Mouse (Mus musculus): Measurements from ENCODE around the gene Neurl1a. TPM values are rescaled to one million over a fixed set of nuclear protein-coding genes. Genes with fewer than 3 reads are reported as not detected.

The Neurl1a gene
- polyA plus RNA-seq, 1 experiment from 2014 or later = 8.0 TPM

GRCm38 (mm10) chr19:47168223-47168622 lies 10.4 kb upstream of the Neurl1a start:
- Histone ChIP-seq H3K4me1 (ENCODE audit: insufficient read depth) (no peaks in the 10 kb centered on the region), H3K27ac (ENCODE audit: low read depth) (no peak overlapping the region), H3K27me3 (ENCODE audit: insufficient read depth, low read length) (no peaks in the 10 kb centered on the region), H3K9ac (no peak overlapping the region), H3K36me3 (ENCODE audit: insufficient read depth) (no peaks in the 10 kb centered on the region), H3K4me3 (ENCODE audit: low read depth, low read length) (peak overlapping the region; percentile 8; the same call in 1 of the 2 replicates), H3K4me2 (peak overlapping the region; percentile 52), H3K9me3 (ENCODE audit: low read depth, low read length) (no peaks in the 10 kb centered on the region)
- TF ChIP-seq CTCF (IDR thresholded peaks at IDR 0.05; ENCODE audit: low read depth) = peak; percentile 92
- ATAC-seq (ENCODE audit: insufficient read depth) = peak; percentile 62; the same call in 1 of the 2 replicates
- 5% methylated on average over 13 of the region's 13 CpGs for WGBS
- peak; percentile 84 for DNase-seq

DNA sequence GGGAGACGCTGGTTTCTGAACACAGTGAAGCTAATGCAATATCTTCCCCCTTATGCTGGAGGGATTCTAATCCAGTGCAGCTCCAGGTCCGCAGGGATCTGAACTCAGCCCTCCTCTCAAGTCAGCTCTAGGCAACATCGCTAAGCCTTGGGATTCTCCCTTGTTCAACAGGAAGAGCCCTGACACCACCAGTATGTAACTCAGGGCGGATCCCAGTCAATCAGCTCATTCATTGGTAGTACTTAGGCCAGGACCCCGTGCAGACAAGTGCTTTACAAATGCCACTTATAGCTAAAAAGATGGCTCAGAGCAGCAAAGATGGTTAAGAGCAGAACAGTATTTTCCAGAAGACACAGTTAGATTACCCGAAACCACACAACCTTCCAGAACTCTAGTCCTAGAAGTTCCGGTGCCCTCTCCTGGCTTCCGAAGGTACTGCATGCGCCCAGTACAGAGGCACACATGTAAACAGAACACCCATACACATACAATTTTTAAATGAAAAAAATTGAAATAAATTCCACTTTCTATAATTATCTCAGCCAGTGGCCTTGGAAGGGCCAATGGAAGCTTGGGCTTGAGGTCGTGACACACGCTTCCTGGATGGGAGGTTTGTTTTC lies 9.7 kb upstream of the Neurl1a start:
- peak; percentile 88 for TF ChIP-seq CTCF (IDR thresholded peaks at IDR 0.05; ENCODE audit: low read depth)
- DNase-seq (peak; percentile 95), ATAC-seq (ENCODE audit: insufficient read depth) (peak; percentile 38; the same call in 1 of the 2 replicates)
- Histone ChIP-seq H3K4me3 (ENCODE audit: low read depth, low read length) (no peak overlapping the region), H3K4me1 (ENCODE audit: insufficient read depth) (no peaks in the 10 kb centered on the region), H3K9me3 (ENCODE audit: low read depth, low read length) (no peaks in the 10 kb centered on the region), H3K9ac (no peak overlapping the region), H3K4me2 (peak overlapping the region; percentile 52), H3K27ac (ENCODE audit: low read depth) (no peak overlapping the region), H3K36me3 (ENCODE audit: insufficient read depth) (no peaks in the 10 kb centered on the region), H3K27me3 (ENCODE audit: insufficient read depth, low read length) (no peaks in the 10 kb centered on the region)
- WGBS = 22% methylated on average over 11 of the region's 11 CpGs

GRCm38 (mm10) chr19:47174515-47174914 lies 4.1 kb upstream of the Neurl1a start:
- Histone ChIP-seq H3K36me3 (ENCODE audit: insufficient read depth) (no peaks in the 10 kb centered on the region), H3K4me3 (ENCODE audit: low read depth, low read length) (no peak overlapping the region), H3K27ac (ENCODE audit: low read depth) (no peak overlapping the region), H3K4me2 (no peak overlapping the region), H3K4me1 (ENCODE audit: insufficient read depth) (peaks cover 4% of the 10 kb centered on the region; the same call in 1 of the 2 replicates), H3K27me3 (ENCODE audit: insufficient read depth, low read length) (peaks cover 17% of the 10 kb centered on the region), H3K9ac (no peak overlapping the region), H3K9me3 (ENCODE audit: low read depth, low read length) (no peaks in the 10 kb centered on the region)
- WGBS = 48% methylated on average over 3 of the region's 3 CpGs
- TF ChIP-seq CTCF (IDR thresholded peaks at IDR 0.05; ENCODE audit: low read depth) = peak; percentile 66
- ATAC-seq (ENCODE audit: insufficient read depth) (no peak), DNase-seq (peak; percentile 66)

GRCm38 (mm10) chr19:47175472-47175871 lies 3.1 kb upstream of the Neurl1a start:
- no peak for DNase-seq
- Histone ChIP-seq H3K4me1 (ENCODE audit: insufficient read depth) (peaks cover 4% of the 10 kb centered on the region; the same call in 1 of the 2 replicates), H3K9me3 (ENCODE audit: low read depth, low read length) (no peaks in the 10 kb centered on the region), H3K4me2 (no peak overlapping the region), H3K27ac (ENCODE audit: low read depth) (no peak overlapping the region), H3K4me3 (ENCODE audit: low read depth, low read length) (no peak overlapping the region), H3K27me3 (ENCODE audit: insufficient read depth, low read length) (peaks cover 27% of the 10 kb centered on the region), H3K36me3 (ENCODE audit: insufficient read depth) (no peaks in the 10 kb centered on the region), H3K9ac (no peak overlapping the region)
- 56% methylated on average over 2 of the region's 2 CpGs for WGBS
- ATAC-seq (ENCODE audit: insufficient read depth) = no peak
- peak; percentile 21; the same call in 1 of the 2 replicates for TF ChIP-seq CTCF (IDR thresholded peaks at IDR 0.05; ENCODE audit: low read depth)

GRCm38 (mm10) chr19:47176916-47177505 lies 1.6 kb upstream of the Neurl1a start:
- DNase-seq (no peak), ATAC-seq (ENCODE audit: insufficient read depth) (no peak)
- no peaks in the 10 kb centered on the region; the same call in 1 of the 2 replicates for H3K9me3 ChIP-seq (ENCODE audit: low read depth, low read length)
- H3K27ac ChIP-seq (ENCODE audit: low read depth) = no peak overlapping the region
- peaks cover 4% of the 10 kb centered on the region; the same call in 1 of the 2 replicates for H3K4me1 ChIP-seq (ENCODE audit: insufficient read depth)
- H3K4me3 ChIP-seq (ENCODE audit: low read depth, low read length) = no peak overlapping the region
- 86% methylated on average over 2 of the region's 2 CpGs for WGBS
- no peaks in the 10 kb centered on the region for H3K36me3 ChIP-seq (ENCODE audit: insufficient read depth)
- no peak overlapping the region for H3K4me2 ChIP-seq
- TF ChIP-seq CTCF (IDR thresholded peaks at IDR 0.05; ENCODE audit: low read depth) = no peak
- no peak overlapping the region for H3K9ac ChIP-seq
- peaks cover 33% of the 10 kb centered on the region for H3K27me3 ChIP-seq (ENCODE audit: insufficient read depth, low read length)

GRCm38 (mm10) chr19:47178001-47178400 lies 619 bp upstream of the Neurl1a start:
- 15% methylated on average over 10 of the region's 10 CpGs for WGBS
- Histone ChIP-seq H3K9me3 (ENCODE audit: low read depth, low read length) (no peaks in the 10 kb centered on the region; the same call in 1 of the 2 replicates), H3K4me1 (ENCODE audit: insufficient read depth) (peaks cover 4% of the 10 kb centered on the region; the same call in 1 of the 2 replicates), H3K36me3 (ENCODE audit: insufficient read depth) (no peaks in the 10 kb centered on the region), H3K4me2 (peak overlapping the region; percentile 100), H3K9ac (no peak overlapping the region), H3K27ac (ENCODE audit: low read depth) (no peak overlapping the region), H3K27me3 (ENCODE audit: insufficient read depth, low read length) (peaks cover 33% of the 10 kb centered on the region), H3K4me3 (ENCODE audit: low read depth, low read length) (peak overlapping the region; percentile 69)
- peak; percentile 65 for TF ChIP-seq CTCF (IDR thresholded peaks at IDR 0.05; ENCODE audit: low read depth)
- DNase-seq (peak; percentile 62), ATAC-seq (ENCODE audit: insufficient read depth) (peak; percentile 64)

DNA sequence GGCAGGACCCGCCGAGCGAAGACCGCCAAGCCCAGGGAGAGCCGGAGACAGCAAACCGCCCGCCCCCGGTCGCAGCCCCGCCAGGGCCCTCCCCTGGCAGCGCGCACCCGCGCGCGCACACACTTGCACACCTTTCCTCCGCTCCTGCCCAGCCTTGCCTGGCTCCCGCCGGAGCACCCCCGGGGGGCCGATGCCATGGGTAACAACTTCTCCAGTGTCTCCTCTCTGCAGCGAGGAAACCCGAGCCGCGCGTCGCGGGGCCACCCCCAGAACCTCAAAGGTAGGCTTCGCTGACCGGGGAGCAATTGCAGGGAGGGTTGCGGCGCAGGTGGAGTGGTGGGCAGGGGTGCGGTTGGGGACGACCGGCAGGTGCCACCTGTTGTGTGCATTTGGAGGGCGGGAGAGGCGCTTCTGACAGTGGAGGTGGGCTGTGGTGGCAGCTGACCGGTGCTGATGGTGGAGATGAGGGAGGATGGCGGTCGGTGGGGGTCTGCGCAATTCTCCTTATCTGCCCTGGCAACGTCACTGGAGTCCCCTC lies 721 bp downstream of the Neurl1a start:
- ATAC-seq (ENCODE audit: insufficient read depth) (peak; percentile 9), DNase-seq (peak; percentile 30)
- Histone ChIP-seq H3K4me2 (peak overlapping the region; percentile 100), H3K4me3 (ENCODE audit: low read depth, low read length) (peak overlapping the region; percentile 69), H3K9ac (peak overlapping the region; percentile 57), H3K4me1 (ENCODE audit: insufficient read depth) (peaks cover 4% of the 10 kb centered on the region; the same call in 1 of the 2 replicates), H3K27me3 (ENCODE audit: insufficient read depth, low read length) (peaks cover 33% of the 10 kb centered on the region), H3K9me3 (ENCODE audit: low read depth, low read length) (no peaks in the 10 kb centered on the region; the same call in 1 of the 2 replicates), H3K27ac (ENCODE audit: low read depth) (peak overlapping the region; percentile 12; the same call in 1 of the 2 replicates), H3K36me3 (ENCODE audit: insufficient read depth) (no peaks in the 10 kb centered on the region)
- TF ChIP-seq CTCF (IDR thresholded peaks at IDR 0.05; ENCODE audit: low read depth) = no peak
- under 1% methylated on average over 42 of the region's 42 CpGs for WGBS

Measured in lung, embryonic 14.5 days (tissue).